Mouse (Mus musculus): ENCODE results near the gene Fndc9. TPM values are rescaled to one million over a fixed set of nuclear protein-coding genes. Genes with fewer than 3 reads are reported as not detected.

The Fndc9 gene
- total RNA-seq, 1 experiment, result 0.67 TPM

GRCm38 (mm10) chr11:46220211-46220610 is 15.1 kb upstream of the Fndc9 start:
- no peaks in the 10 kb centered on the region for H3K36me3 ChIP-seq (ENCODE audit: control insufficient read depth, insufficient read depth, low read length, poor library complexity, severe bottlenecking)
- no peak overlapping the region for H3K27ac ChIP-seq (ENCODE audit: insufficient read depth, low read depth, low read length, poor library complexity, severe bottlenecking)
- H3K4me1 ChIP-seq (ENCODE audit: control insufficient read depth in 2 of 2, insufficient read depth in 2 of 2, low read length in 2 of 2, poor library complexity in 1 of 2), result peaks cover 0 to 15% of the 10 kb centered on the region in 2 experiments; a peak in 2 of 4 replicates
- DNase-seq (ENCODE audit: low read depth, low spot score), result no peak
- H3K9me3 ChIP-seq (ENCODE audit: control insufficient read depth, insufficient read depth, low read depth, low read length), result no peaks in the 10 kb centered on the region
- TF ChIP-seq ZNF384 (IDR thresholded peaks at IDR 0.05; ENCODE audit: low read depth, low read length), result no peak
- TF ChIP-seq CHD2 (IDR thresholded peaks at IDR 0.05; ENCODE audit: low read depth, low read length), result no peak
- no peak for TF ChIP-seq HCFC1 (IDR thresholded peaks at IDR 0.05; ENCODE audit: borderline replicate concordance, insufficient read depth, low read length)
- TF ChIP-seq ZC3H11A (IDR thresholded peaks at IDR 0.05; ENCODE audit: borderline replicate concordance, low read depth, low read length), result no peak
- no peak for TF ChIP-seq MAFK (IDR thresholded peaks at IDR 0.05; ENCODE audit: insufficient read depth, low read depth, low read length)
- no peak overlapping the region for H3K9ac ChIP-seq (ENCODE audit: insufficient read depth, low read depth, low read length, poor library complexity, severe bottlenecking)
- H3K4me3 ChIP-seq (ENCODE audit: insufficient read depth in 1 of 2, low read depth in 1 of 2, low read length in 2 of 2, poor library complexity in 1 of 2, severe bottlenecking in 1 of 2), result no peak overlapping the region
- in situ Hi-C loops (cut with MboI; ENCODE audit: low sequenced_read_pairs in 2 of 2, unreplicated experiment in 2 of 2), result no loop called here

- Histone ChIP-seq H3K36me3 (ENCODE audit: control insufficient read depth, insufficient read depth, low read length, poor library complexity, severe bottlenecking) (no peaks in the 10 kb centered on the region), H3K9me3 (ENCODE audit: control insufficient read depth, insufficient read depth, low read depth, low read length) (no peaks in the 10 kb centered on the region), H3K4me3 (ENCODE audit: insufficient read depth in 1 of 2, low read depth in 1 of 2, low read length in 2 of 2, poor library complexity in 1 of 2, severe bottlenecking in 1 of 2) (no peak overlapping the region), H3K4me1 (ENCODE audit: control insufficient read depth in 2 of 2, insufficient read depth in 2 of 2, low read length in 2 of 2, poor library complexity in 1 of 2) (peaks cover 0 to 9% of the 10 kb centered on the region in 2 experiments; a peak in 1 of 4 replicates), H3K9ac (ENCODE audit: insufficient read depth, low read depth, low read length, poor library complexity, severe bottlenecking) (no peak overlapping the region), H3K27ac (ENCODE audit: insufficient read depth, low read depth, low read length, poor library complexity, severe bottlenecking) (no peak overlapping the region)
- no peak for TF ChIP-seq HCFC1 (IDR thresholded peaks at IDR 0.05; ENCODE audit: borderline replicate concordance, insufficient read depth, low read length)
- TF ChIP-seq CHD2 (IDR thresholded peaks at IDR 0.05; ENCODE audit: low read depth, low read length), result no peak
- TF ChIP-seq ZNF384 (IDR thresholded peaks at IDR 0.05; ENCODE audit: low read depth, low read length), result no peak
- TF ChIP-seq MAFK (IDR thresholded peaks at IDR 0.05; ENCODE audit: insufficient read depth, low read depth, low read length), result no peak
- no peak for TF ChIP-seq ZC3H11A (IDR thresholded peaks at IDR 0.05; ENCODE audit: borderline replicate concordance, low read depth, low read length)
- DNase-seq (ENCODE audit: low read depth, low spot score), result no peak
- in situ Hi-C loops (cut with MboI; ENCODE audit: low sequenced_read_pairs in 2 of 2, unreplicated experiment in 2 of 2), result no loop called here
Observed at GRCm38 (mm10) chr11:46223575-46223974, 11.8 kb upstream of the Fndc9 start.

- in situ Hi-C loops (cut with MboI; ENCODE audit: low sequenced_read_pairs in 2 of 2, unreplicated experiment in 2 of 2), result no loop called here
- Histone ChIP-seq H3K27ac (ENCODE audit: insufficient read depth, low read depth, low read length, poor library complexity, severe bottlenecking) (no peak overlapping the region), H3K9ac (ENCODE audit: insufficient read depth, low read depth, low read length, poor library complexity, severe bottlenecking) (no peak overlapping the region), H3K36me3 (ENCODE audit: control insufficient read depth, insufficient read depth, low read length, poor library complexity, severe bottlenecking) (no peaks in the 10 kb centered on the region), H3K4me3 (ENCODE audit: insufficient read depth in 1 of 2, low read depth in 1 of 2, low read length in 2 of 2, poor library complexity in 1 of 2, severe bottlenecking in 1 of 2) (no peak overlapping the region), H3K4me1 (ENCODE audit: control insufficient read depth in 2 of 2, insufficient read depth in 2 of 2, low read length in 2 of 2, poor library complexity in 1 of 2) (peaks cover 0 to 2% of the 10 kb centered on the region in 2 experiments; a peak in 1 of 4 replicates), H3K9me3 (ENCODE audit: control insufficient read depth, insufficient read depth, low read depth, low read length) (no peaks in the 10 kb centered on the region)
- no peak for DNase-seq (ENCODE audit: low read depth, low spot score)
- TF ChIP-seq ZNF384 (IDR thresholded peaks at IDR 0.05; ENCODE audit: low read depth, low read length) (no peak), ZC3H11A (IDR thresholded peaks at IDR 0.05; ENCODE audit: borderline replicate concordance, low read depth, low read length) (no peak), HCFC1 (IDR thresholded peaks at IDR 0.05; ENCODE audit: borderline replicate concordance, insufficient read depth, low read length) (no peak), MAFK (IDR thresholded peaks at IDR 0.05; ENCODE audit: insufficient read depth, low read depth, low read length) (no peak), CHD2 (IDR thresholded peaks at IDR 0.05; ENCODE audit: low read depth, low read length) (no peak)
Observed at GRCm38 (mm10) chr11:46225345-46225744, 10.0 kb upstream of the Fndc9 start.

GRCm38 (mm10) chr11:46230184-46230583 is 5.1 kb upstream of the Fndc9 start:
- no peaks in the 10 kb centered on the region for H3K4me1 ChIP-seq (ENCODE audit: control insufficient read depth in 2 of 2, insufficient read depth in 2 of 2, low read length in 2 of 2, poor library complexity in 1 of 2)
- H3K4me3 ChIP-seq (ENCODE audit: insufficient read depth in 1 of 2, low read depth in 1 of 2, low read length in 2 of 2, poor library complexity in 1 of 2, severe bottlenecking in 1 of 2), result no peak overlapping the region
- H3K9me3 ChIP-seq (ENCODE audit: control insufficient read depth, insufficient read depth, low read depth, low read length), result no peaks in the 10 kb centered on the region
- no peak overlapping the region for H3K27ac ChIP-seq (ENCODE audit: insufficient read depth, low read depth, low read length, poor library complexity, severe bottlenecking)
- TF ChIP-seq CHD2 (IDR thresholded peaks at IDR 0.05; ENCODE audit: low read depth, low read length), result no peak
- no peak for TF ChIP-seq HCFC1 (IDR thresholded peaks at IDR 0.05; ENCODE audit: borderline replicate concordance, insufficient read depth, low read length)
- TF ChIP-seq ZNF384 (IDR thresholded peaks at IDR 0.05; ENCODE audit: low read depth, low read length), result no peak
- no peak for TF ChIP-seq ZC3H11A (IDR thresholded peaks at IDR 0.05; ENCODE audit: borderline replicate concordance, low read depth, low read length)
- TF ChIP-seq MAFK (IDR thresholded peaks at IDR 0.05; ENCODE audit: insufficient read depth, low read depth, low read length), result no peak
- in situ Hi-C loops (cut with MboI; ENCODE audit: low sequenced_read_pairs in 2 of 2, unreplicated experiment in 2 of 2), result no loop called here
- no peak overlapping the region for H3K9ac ChIP-seq (ENCODE audit: insufficient read depth, low read depth, low read length, poor library complexity, severe bottlenecking)
- no peak for DNase-seq (ENCODE audit: low read depth, low spot score)
- H3K36me3 ChIP-seq (ENCODE audit: control insufficient read depth, insufficient read depth, low read length, poor library complexity, severe bottlenecking), result no peaks in the 10 kb centered on the region

- Histone ChIP-seq H3K36me3 (ENCODE audit: control insufficient read depth, insufficient read depth, low read length, poor library complexity, severe bottlenecking) (no peaks in the 10 kb centered on the region), H3K9ac (ENCODE audit: insufficient read depth, low read depth, low read length, poor library complexity, severe bottlenecking) (no peak overlapping the region), H3K4me3 (ENCODE audit: insufficient read depth in 1 of 2, low read depth in 1 of 2, low read length in 2 of 2, poor library complexity in 1 of 2, severe bottlenecking in 1 of 2) (no peak overlapping the region), H3K27ac (ENCODE audit: insufficient read depth, low read depth, low read length, poor library complexity, severe bottlenecking) (no peak overlapping the region), H3K4me1 (ENCODE audit: control insufficient read depth in 2 of 2, insufficient read depth in 2 of 2, low read length in 2 of 2, poor library complexity in 1 of 2) (no peaks in the 10 kb centered on the region), H3K9me3 (ENCODE audit: control insufficient read depth, insufficient read depth, low read depth, low read length) (no peaks in the 10 kb centered on the region)
- no peak for TF ChIP-seq CHD2 (IDR thresholded peaks at IDR 0.05; ENCODE audit: low read depth, low read length)
- no peak for TF ChIP-seq ZC3H11A (IDR thresholded peaks at IDR 0.05; ENCODE audit: borderline replicate concordance, low read depth, low read length)
- no peak for TF ChIP-seq HCFC1 (IDR thresholded peaks at IDR 0.05; ENCODE audit: borderline replicate concordance, insufficient read depth, low read length)
- TF ChIP-seq MAFK (IDR thresholded peaks at IDR 0.05; ENCODE audit: insufficient read depth, low read depth, low read length), result no peak
- TF ChIP-seq ZNF384 (IDR thresholded peaks at IDR 0.05; ENCODE audit: low read depth, low read length), result no peak
- DNase-seq (ENCODE audit: low read depth, low spot score), result no peak
- in situ Hi-C loops (cut with MboI; ENCODE audit: low sequenced_read_pairs in 2 of 2, unreplicated experiment in 2 of 2), result no loop called here
Observed at GRCm38 (mm10) chr11:46232803-46233202, 2.5 kb upstream of the Fndc9 start.
